Mouse (Mus musculus) ES-Bruce4 (cell line): ENCODE measurements at regions not wholly inside any gene's neighbourhood (a gene's known extent, or its start where the extent isn't known, plus 50 kb on each side); places are given as distances from the start of the nearest gene placed in this dataset.

Experiments
- CTCF ChIP-seq: IDR thresholded peaks from one replicate; pipeline ENCODE4 v1.8.1; 2011; ENCODE audit warnings: low read depth, low read length
- EP300 ChIP-seq: IDR thresholded peaks from 2 replicates; pipeline ENCODE4 v1.6.1; 2011; ENCODE audit warnings: low read depth, low read length; ENCODE audit not compliant: insufficient read depth

- no peak for TF ChIP-seq CTCF
- no peak for TF ChIP-seq EP300
Measured at GRCm38 (mm10) chr16:63102362-63102761, 248.3 kb downstream of the Pros1 start.
